23 mouse cellular contexts compared by ENCODE assay signal in the genomic region with DNA sequence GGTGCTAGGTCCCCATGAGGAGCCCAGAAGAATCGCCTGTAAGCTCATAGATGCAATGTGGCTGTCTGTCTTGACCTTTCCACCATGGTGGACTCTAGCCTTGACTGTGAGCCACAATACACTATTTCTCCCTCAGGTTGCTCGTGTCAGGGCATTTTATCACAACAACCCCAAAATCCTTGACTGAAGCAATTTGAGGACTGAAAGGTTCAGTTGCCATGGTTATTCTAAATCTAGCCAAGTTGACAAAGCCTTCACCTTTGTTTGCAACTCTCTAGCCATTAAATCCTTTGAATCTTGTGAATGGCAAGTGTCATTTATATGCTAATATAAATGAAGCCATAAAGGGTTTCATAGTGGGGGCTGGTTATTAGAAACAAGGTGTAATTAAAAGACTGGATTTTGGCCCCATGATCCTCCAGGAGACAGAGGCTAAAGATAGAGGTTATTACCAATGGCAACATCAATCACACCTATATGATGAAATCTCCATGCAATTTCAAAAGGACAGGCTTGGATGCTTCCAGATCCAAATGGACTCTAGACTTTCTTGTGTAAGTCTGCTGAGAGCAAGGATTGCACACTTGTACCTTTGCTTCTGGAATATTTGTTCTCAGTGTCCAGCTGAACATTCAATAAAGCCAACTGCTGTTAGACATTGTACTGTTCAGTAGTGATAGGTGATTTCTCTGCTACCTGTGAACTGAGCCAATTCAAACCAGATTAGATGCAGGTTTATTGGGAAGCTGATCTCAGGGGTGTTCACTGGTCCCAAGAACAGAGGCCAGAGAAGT. TPM values are rescaled to one million over a fixed set of nuclear protein-coding genes. Genes with fewer than 3 reads are reported as not detected.
A peak's percentile ranks its signal among the peaks of the same experiment; 100 is the strongest.
DNase-seq lines count a peak whose midpoint lies in the region; ATAC-seq and TF ChIP-seq lines count a peak whose summit lies in the region.
"Had no signal": no experiment of that assay in that cellular context is flagged by ENCODE, and none has a peak within 500 bp of the region (broad histone marks: within the 10 kb centered on the region; RNA-seq: fewer than 3 reads in every experiment).

No protein-coding gene starts in this region.

- H3K27me3 ChIP-seq in liver, adult 2 months (ENCODE audit: control insufficient read depth, insufficient read depth, low read length) = no peaks in the 10 kb centered on the region
- H3K27me3 ChIP-seq in liver, embryonic 12.5 days (replicated peaks) = no peaks in the 10 kb centered on the region
- H3K27me3 ChIP-seq in intestine, postnatal 0 days (replicated peaks; ENCODE audit: control insufficient read depth, insufficient read depth, low read length) = no peaks in the 10 kb centered on the region
- no peaks in the 10 kb centered on the region for H3K27me3 ChIP-seq in kidney, adult 2 months (replicated peaks; ENCODE audit: control insufficient read depth, insufficient read depth, low read length)
- H3K27me3 ChIP-seq: forebrain, embryonic 12.5 days; forebrain, embryonic 15.5 days; hindbrain, embryonic 12.5 days; hindbrain, embryonic 15.5 days had no signal

- no peaks in the 10 kb centered on the region for H3K9me3 ChIP-seq in liver, embryonic 12.5 days (replicated peaks)
- H3K9me3 ChIP-seq in intestine, postnatal 0 days (ENCODE audit: control insufficient read depth) = no peaks in the 10 kb centered on the region
- H3K9me3 ChIP-seq: forebrain, embryonic 12.5 days; forebrain, embryonic 15.5 days; hindbrain, embryonic 12.5 days; hindbrain, embryonic 15.5 days had no signal

- no peak overlapping the region for H3K4me2 ChIP-seq in liver, embryonic 12.5 days
- no peak overlapping the region for H3K4me2 ChIP-seq in intestine, postnatal 0 days (replicated peaks; ENCODE audit: low read depth)
- H3K4me2 ChIP-seq: forebrain, embryonic 12.5 days; forebrain, embryonic 15.5 days; heart, embryonic 11.5 days; hindbrain, embryonic 12.5 days; hindbrain, embryonic 15.5 days had no signal

- H3K79me2 ChIP-seq in liver, adult 2 months (ENCODE audit: control insufficient read depth, insufficient read depth, low read length) = no peaks in the 10 kb centered on the region

- no peaks in the 10 kb centered on the region for H3K36me3 ChIP-seq in liver, adult 2 months (ENCODE audit: control insufficient read depth, insufficient read depth, low read length)
- H3K36me3 ChIP-seq in liver, embryonic 12.5 days = no peaks in the 10 kb centered on the region
- no peaks in the 10 kb centered on the region for H3K36me3 ChIP-seq in intestine, postnatal 0 days (ENCODE audit: control insufficient read depth, insufficient read depth)
- H3K36me3 ChIP-seq in kidney, adult 2 months (ENCODE audit: control insufficient read depth, insufficient read depth, low read length) = no peaks in the 10 kb centered on the region
- H3K36me3 ChIP-seq: forebrain, embryonic 12.5 days; forebrain, embryonic 15.5 days; hindbrain, embryonic 12.5 days; hindbrain, embryonic 15.5 days had no signal

- DNase-seq in liver, adult 2 months (ENCODE audit: extremely low read depth, low read depth, low spot score) = peak; percentile 100
- peak; percentile 53 for DNase-seq in R1 (ENCODE audit: low read depth, low spot score)
- peak; percentile 37 for DNase-seq in gonadal fat pad, adult 2 months (ENCODE audit: low read depth)
- DNase-seq in kidney, adult 2 months = no peak
- DNase-seq in lung, postnatal 36 days = no peak
- DNase-seq in layer of hippocampus, postnatal 10 days (ENCODE audit: low spot score in 2 of 2) = no peak
- DNase-seq: adrenal gland, postnatal 10 days; adrenal gland, postnatal 36 days; cerebellum, adult 18-20 months; cerebellum, adult 9-10 months; cerebellum, postnatal 14 days; gastrocnemius, postnatal 10 days; gastrocnemius, postnatal 36 days; heart, adult 11 months had no signal

- WGBS in liver, adult 2 months = 13% methylated on average over 2 of the region's 2 CpGs
- WGBS in liver, embryonic 12.5 days (ENCODE audit: insufficient replicate concordance) = 43% methylated on average over 2 of the region's 2 CpGs
- 73% methylated on average over 2 of the region's 2 CpGs for WGBS in intestine, postnatal 0 days
- 83% methylated on average over 2 of the region's 2 CpGs for WGBS in kidney, adult 2 months

- H3K27ac ChIP-seq in liver, adult 2 months (replicated peaks; ENCODE audit: insufficient read depth, low read depth, low read length) = peak overlapping the region; percentile 96
- no peak overlapping the region for H3K27ac ChIP-seq in liver, embryonic 12.5 days
- H3K27ac ChIP-seq in intestine, postnatal 0 days (ENCODE audit: low read depth, low read length) = peak overlapping the region; percentile 35; the same call in 1 of the 2 replicates
- no peak overlapping the region for H3K27ac ChIP-seq in kidney, adult 2 months (ENCODE audit: insufficient read depth, low read depth, low read length)
- H3K27ac ChIP-seq: forebrain, embryonic 12.5 days; forebrain, embryonic 15.5 days; hindbrain, embryonic 12.5 days; hindbrain, embryonic 15.5 days had no signal

- no peak overlapping the region for H3K4me3 ChIP-seq in liver, adult 2 months (ENCODE audit: insufficient read depth, low read depth, low read length)
- H3K4me3 ChIP-seq in liver, embryonic 12.5 days = no peak overlapping the region
- no peak overlapping the region for H3K4me3 ChIP-seq in intestine, postnatal 0 days (ENCODE audit: low read depth, low read length)
- H3K4me3 ChIP-seq in kidney, adult 2 months (ENCODE audit: insufficient read depth, low read depth, low read length) = no peak overlapping the region
- H3K4me3 ChIP-seq: forebrain, embryonic 12.5 days; forebrain, embryonic 15.5 days; hindbrain, embryonic 12.5 days; hindbrain, embryonic 15.5 days had no signal

- no peak for TF ChIP-seq POLR2A in liver, adult 2 months (IDR thresholded peaks at IDR 0.05; ENCODE audit: extremely low read depth, insufficient read depth, low read length)
- no peak for TF ChIP-seq POLR2A in kidney, adult 2 months (IDR thresholded peaks at IDR 0.05; ENCODE audit: low read depth, low read length)

- ATAC-seq in liver, embryonic 12.5 days = no peak
- peak; percentile 84 for ATAC-seq in intestine, postnatal 0 days
- ATAC-seq: activated CD4-positive, CD25-positive, alpha-beta regulatory T cell, adult 4 months; forebrain, embryonic 15.5 days; Patski had no signal

- 0 out of 2 replicates have a peak overlapping the region, but pooled peaks have one; percentile 6 for H3K9ac ChIP-seq in liver, adult 2 months (ENCODE audit: low read depth, low read length)
- H3K9ac ChIP-seq in liver, embryonic 12.5 days = no peak overlapping the region
- H3K9ac ChIP-seq in intestine, postnatal 0 days (ENCODE audit: low read depth, low read length) = no peak overlapping the region
- H3K9ac ChIP-seq: forebrain, embryonic 12.5 days; forebrain, embryonic 15.5 days; hindbrain, embryonic 12.5 days; hindbrain, embryonic 15.5 days had no signal

- peaks cover 22% of the 10 kb centered on the region; the same call in 1 of the 2 replicates for H3K4me1 ChIP-seq in liver, adult 2 months (ENCODE audit: control insufficient read depth, insufficient read depth, low read length)
- H3K4me1 ChIP-seq in liver, embryonic 12.5 days = no peaks in the 10 kb centered on the region
- no peaks in the 10 kb centered on the region for H3K4me1 ChIP-seq in intestine, postnatal 0 days (replicated peaks; ENCODE audit: control insufficient read depth, insufficient read depth, low read length)
- H3K4me1 ChIP-seq in kidney, adult 2 months (ENCODE audit: control insufficient read depth, insufficient read depth, low read length) = no peaks in the 10 kb centered on the region
- H3K4me1 ChIP-seq: forebrain, embryonic 15.5 days; hindbrain, embryonic 12.5 days; hindbrain, embryonic 15.5 days had no signal

- no peak for TF ChIP-seq CTCF in liver, adult 2 months (IDR thresholded peaks at IDR 0.05; ENCODE audit: low read depth, low read length)
- no peak for TF ChIP-seq CTCF in intestine, postnatal 0 days (IDR thresholded peaks at IDR 0.05; ENCODE audit: low read depth)
- no peak for TF ChIP-seq CTCF in kidney, adult 2 months (conservative IDR thresholded peaks at IDR 0.05; ENCODE audit: insufficient read depth, insufficient read length, low read depth, low read length)

RNA-seq across cellular contexts. Expression of a gene that starts 59.5 kb away (rescaled TPM):
- total RNA-seq in liver, adult 2 months (2014; rRNA removed) = 46.1 and 50.6 TPM in 2 replicates
- 124 and 125 TPM in 2 replicates for polyA plus RNA-seq in liver, adult 2 months (2012; rRNA removed)
- polyA plus RNA-seq in liver, embryonic 12.5 days (2016; fragmentation: Nextera tagmentation; extraction: Ambion mirVana) = 6.5 and 9.4 TPM in 2 replicates
- polyA plus RNA-seq in gonadal fat pad, adult 2 months (2012; rRNA removed) = 41.1 and 50.3 TPM in 2 replicates
- polyA plus RNA-seq in intestine, postnatal 0 days (2015; fragmentation: Nextera tagmentation; extraction: Ambion mirVana) = 9.7 and 11.1 TPM in 2 replicates
- polyA plus RNA-seq in kidney, adult 2 months (2012; rRNA removed) = 41.4 and 41.5 TPM in 2 replicates
- 10 to 100 TPM; 12.7 to 13.4 TPM for total RNA-seq in layer of hippocampus, postnatal 10 days (2021)

Comparison
In these comparisons a context has a peak if more than half of its experiments do, and no peak if none do; other contexts are left out.
1. H3K27ac ChIP-seq: peak in liver, adult 2 months (single experiment) and intestine, postnatal 0 days (single experiment); none in liver, embryonic 12.5 days (single experiment) and kidney, adult 2 months (single experiment).
2. DNase-seq: peak in liver, adult 2 months (single experiment), R1 (single experiment) and gonadal fat pad, adult 2 months (single experiment); none in kidney, adult 2 months (single experiment), lung, postnatal 36 days (single experiment) and layer of hippocampus, postnatal 10 days (0 of 2).